Mouse (Mus musculus) cerebellum, adult 11-12 months (tissue): ENCODE data around the gene Camk2g.
A peak's percentile ranks its signal among the peaks of the same experiment; 100 is the strongest.
"Not testable (repeated sequence)": the region's sequence is repeated elsewhere in the genome, so short reads cannot be mapped to it uniquely, and the experiment has no call there.

Experiments
- DNase-seq: peaks from one replicate; pipeline ENCODE4 v3.0.0; 2022

The Camk2g gene

GRCm38 (mm10) chr14:20735052-20735451 lies 58.8 kb downstream of the Camk2g start:
- DNase-seq = no peak

GRCm38 (mm10) chr14:20733952-20734774 lies 59.7 kb downstream of the Camk2g start, which contains the start of gene Ndst2:
Ndst2 (minus strand) TSS chr14:20734562.
- peak; percentile 89 for DNase-seq

DNA sequence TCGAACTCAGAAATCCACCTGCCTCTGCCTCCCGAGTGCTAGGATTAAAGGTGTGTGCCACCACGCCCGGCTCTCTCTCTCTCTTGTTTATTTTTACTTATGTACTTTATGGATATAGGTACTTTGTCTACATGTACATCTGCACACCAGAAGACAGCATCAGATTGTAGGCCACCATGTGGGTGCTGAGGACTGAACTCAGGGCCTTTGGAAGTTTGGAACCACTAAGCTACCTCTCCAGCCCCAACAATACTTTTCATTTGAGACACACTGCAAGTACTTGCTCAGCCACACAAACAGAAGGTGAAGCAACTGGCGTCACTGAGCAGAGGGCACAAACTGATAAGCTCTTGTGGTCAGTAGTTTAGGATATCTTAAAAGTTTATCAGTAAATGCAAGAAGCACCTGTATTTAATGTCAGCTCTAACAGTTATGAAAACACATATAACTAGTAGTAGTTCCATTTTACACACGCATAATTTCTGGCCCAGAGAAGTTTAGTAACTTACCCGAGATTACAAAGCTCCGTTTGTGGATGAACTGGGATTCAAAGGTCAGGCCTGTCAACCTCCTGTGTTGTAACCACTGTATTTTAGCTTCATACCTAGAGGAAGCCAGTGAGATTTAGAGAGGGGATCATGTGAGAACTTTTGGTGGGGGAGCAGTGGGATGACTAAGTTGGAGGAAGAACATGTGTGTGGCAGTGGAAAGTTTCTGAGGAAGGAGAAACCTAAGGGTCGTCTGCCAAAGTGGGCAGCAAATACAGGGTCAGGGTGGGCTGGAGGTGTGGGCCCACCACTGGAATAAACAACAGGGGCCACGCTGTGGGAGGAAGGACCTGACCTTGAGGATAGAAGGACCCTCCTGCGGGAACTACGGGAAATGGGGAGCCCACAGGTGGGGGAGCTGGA lies 60.6 kb downstream of the Camk2g start:
- no peak for DNase-seq

DNA sequence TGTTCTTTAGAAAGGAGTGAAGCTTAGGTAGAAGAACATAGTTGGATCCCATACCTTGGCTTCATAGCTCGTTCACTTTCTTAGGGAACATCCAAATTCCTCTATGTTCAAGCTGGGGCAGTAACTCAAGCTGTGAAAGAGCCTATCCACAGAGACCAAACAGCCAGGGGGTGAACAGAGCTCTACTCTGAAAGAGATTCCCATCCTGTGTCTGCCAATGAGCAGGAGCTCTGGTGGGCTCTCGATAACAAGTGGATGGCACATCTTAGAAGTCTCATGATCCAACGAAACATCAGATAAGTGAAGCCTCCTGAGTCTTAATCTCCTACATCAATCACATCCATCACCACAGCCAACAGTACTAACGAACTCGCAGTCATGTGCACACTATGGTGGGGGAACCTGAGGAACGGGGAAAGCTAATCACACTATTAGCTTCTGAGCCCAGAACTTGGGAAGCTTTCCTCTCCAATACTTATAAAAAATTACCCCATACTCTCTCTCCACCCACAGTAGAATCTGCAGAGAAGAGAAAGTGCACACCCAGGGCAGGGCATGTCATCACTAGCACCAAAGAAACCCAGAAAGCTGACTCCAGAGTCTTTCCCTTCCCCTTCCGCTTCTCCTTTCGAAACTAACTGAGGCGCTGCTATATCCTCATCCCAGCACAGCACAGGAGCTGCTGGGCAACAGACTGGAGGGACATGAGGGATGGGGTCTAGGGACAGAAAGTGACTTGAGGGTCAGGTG lies 62.9 kb downstream of the Camk2g start:
- DNase-seq = no peak

DNA sequence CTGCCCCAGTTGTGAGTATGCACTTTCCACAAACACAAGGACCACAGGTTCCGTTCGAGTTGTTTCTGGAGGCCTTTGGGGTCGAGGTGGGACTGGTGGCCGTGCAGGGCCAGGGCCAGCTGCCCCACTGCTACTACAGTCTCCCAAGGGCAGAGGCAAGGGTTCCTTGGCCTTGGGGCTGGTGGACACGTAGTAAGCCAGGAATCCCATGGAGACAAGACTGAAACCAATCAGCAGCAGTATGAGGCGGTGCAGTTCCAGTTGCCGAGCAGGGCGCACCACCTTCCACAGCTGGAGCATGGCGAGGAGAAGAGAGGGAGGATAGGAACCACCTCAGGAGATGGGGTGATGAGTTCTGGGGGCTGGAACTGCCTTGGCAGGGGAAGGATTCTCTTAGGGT lies 64.0 kb downstream of the Camk2g start:
- no peak for DNase-seq

DNA sequence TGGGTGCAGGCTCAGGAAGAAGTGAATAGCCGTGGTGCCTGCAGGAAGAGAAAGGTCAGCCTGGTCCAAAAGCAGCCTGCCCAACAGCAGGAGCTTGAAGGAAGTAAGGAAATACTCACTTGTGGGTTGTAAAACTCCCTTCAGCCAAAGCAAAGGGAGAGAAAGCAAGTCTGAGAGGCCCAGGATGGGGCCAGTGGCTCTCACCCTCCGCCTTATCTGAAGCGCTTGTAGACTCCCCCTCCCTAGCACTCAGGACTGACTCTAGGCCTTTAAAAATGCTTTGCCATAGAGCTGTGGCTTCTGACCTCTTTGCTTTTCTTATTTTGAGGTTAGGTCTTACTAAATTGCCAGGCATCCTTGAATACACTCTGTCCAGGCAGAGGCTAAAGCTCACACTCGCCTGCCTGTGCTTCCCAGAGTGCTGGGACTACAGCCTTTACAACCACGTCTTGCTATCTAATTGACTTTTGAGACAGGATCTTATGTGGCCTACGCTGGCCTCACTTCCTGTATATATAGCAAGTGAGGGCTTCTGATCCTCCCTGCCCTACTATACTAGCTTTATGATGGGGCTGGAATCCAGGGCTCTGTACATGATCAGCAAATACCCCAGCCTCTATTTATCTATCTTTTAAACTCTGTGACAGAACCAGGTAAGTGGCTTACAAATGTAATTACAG lies 68.1 kb downstream of the Camk2g start:
- no peak for DNase-seq

- DNase-seq = peak; percentile 55
Measured at GRCm38 (mm10) chr14:20724043-20724442, 69.8 kb downstream of the Camk2g start.

- no peak for DNase-seq
Measured at GRCm38 (mm10) chr14:20723006-20723405, 70.9 kb downstream of the Camk2g start.

DNA sequence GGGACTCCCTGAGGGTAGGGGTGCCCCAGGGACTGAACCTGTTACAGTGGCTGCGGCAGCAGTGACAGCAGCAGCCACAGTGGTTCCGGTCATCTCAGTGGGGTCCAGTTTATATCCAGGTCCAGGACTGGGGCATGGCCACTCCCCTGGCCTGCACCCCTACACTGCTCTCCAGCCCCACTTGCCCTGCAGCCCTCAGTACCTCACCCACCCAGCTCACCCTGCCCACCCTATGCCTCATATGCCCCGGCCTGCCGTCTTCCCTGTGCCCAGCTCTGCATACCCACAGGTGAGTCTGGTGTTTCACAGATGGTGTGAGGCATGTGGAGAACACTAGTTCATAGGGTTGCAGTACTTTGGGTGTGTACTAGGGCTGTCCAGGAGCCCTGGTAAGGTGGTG lies 72.5 kb downstream of the Camk2g start:
- DNase-seq = no peak

- no peak for DNase-seq
Measured at GRCm38 (mm10) chr14:20719767-20720166, 74.1 kb downstream of the Camk2g start.

DNA sequence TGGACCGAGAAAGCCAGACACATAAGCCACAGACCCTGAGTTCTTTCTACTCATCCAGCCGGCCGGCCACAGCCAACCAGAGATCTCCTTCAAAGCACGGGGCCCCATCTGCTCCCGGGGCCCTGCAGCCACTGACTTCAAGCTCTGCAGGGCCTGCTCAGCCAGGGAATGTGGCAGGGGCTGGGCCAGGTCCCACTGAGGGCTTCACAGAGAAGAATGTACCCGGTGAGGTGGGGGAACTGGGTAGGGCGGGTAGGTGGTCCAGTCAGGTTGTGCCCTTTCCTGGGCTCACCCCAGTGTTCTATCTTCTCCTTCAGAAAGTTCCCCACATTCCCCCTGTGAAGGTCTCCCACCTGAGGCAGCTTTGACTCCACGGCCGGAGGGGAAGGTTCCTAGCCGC lies 75.4 kb downstream of the Camk2g start:
- no peak for DNase-seq

DNA sequence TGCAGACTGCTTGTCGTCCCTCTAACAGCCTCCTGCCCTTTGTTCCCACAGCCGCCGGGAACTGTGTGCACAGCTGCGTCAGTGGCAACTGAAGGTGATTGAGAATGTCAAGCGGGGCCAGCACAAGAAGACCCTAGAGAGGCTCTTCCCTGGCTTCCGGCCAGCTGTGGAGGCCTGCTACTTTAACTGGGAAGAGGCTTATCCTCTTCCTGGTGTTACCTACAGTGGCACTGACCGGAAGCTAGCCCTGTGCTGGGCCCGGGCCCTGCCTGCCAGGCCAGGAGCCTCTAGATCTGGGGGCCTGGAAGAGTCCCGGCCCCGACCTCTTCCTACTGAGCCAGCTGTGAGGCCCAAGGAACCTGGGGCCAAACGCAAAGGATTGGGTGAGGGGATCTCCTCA lies 80.1 kb downstream of the Camk2g start:
- DNase-seq = no peak

GRCm38 (mm10) chr14:20708239-20708638 lies 85.6 kb downstream of the Camk2g start:
- no peak for DNase-seq

DNA sequence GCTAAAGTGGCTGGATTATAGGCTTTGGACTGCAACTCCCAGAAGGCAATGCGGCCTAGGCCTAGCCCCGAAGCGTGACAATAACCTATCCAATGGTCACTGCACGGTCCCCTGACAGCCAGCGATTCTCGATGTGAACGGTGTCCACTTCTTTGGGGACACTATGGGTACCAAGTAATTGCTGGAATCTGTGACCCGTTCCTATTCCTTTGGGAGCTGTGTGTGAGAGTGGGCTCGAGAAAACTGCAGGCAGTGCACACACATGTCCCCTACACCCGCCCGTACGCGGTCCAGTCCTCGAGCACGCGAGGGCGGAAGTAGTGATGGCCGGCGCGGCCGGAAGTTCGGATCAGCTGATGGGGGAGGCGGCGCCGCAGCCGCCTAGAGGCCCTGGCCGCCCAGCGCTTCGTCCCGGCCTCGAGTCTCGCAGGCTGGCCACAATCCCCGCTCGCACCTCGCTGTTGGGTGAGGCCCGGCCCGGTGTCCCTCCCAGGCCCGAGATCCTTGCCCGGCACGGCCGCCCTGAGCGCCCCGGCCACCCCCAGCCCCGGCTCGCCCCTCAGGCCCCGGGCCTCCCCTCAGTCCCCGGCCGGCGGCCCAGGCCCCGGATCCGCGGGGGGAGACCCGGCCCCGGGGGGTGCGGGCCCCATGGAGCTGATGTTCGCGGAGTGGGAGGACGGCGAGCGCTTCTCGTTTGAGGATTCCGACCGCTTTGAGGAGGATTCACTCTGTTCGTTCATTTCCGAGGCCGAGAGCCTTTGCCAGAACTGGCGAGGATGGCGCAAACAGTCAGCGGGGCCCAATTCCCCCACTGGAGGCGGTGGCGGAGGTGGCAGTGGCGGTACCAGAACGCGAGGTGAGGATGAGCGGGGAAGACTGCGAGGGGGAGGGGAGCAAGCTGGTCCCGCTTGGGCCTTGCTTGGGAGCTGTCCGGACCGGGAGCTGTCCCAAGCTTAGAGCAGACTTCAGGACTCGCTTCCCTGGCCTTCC lies 86.4 kb downstream of the Camk2g start, which contains the start of gene Zswim8:
Gene Zswim8, plus strand, starts transcription at position 352 of the 990 bp plus-strand sequence.
- peak; percentile 90 for DNase-seq

GRCm38 (mm10) chr14:20703461-20703860 lies 90.4 kb downstream of the Camk2g start:
- not testable (repeated sequence) for DNase-seq

- DNase-seq = peak; percentile 87
Measured at GRCm38 (mm10) chr14:20702741-20703381, 91.0 kb downstream of the Camk2g start, which contains the start of gene Chchd1. Chchd1 (plus strand) TSS chr14:20703006.

DNA sequence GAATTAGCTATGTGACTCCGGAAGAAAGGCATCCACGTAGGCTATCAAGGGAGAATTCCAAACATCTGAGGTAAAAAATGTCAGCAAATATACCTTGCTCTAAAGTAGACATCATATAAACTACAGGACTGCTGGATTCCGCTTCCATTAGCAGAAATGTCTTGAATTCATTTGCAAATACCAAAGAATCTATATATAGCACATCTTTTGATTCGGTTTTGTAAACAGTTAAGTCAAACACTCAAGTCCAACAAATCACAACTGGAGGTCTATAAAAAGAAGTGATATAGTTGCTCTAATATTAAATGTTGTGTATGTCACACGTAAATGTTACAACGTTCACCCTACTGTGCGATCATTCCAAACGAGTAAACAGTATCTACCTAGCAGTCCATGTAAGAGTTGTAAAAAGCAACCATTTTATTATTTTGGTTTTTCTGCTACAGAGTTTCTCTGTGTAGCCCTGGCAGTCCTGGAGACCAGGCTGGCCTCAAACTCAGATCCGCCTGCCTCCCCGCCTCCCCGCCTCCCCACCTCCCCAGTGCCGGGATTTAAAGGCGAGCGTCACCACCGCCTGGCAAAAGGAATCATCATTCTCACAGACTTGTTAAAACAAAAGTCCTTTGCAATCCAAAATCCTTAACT lies 91.7 kb downstream of the Camk2g start:
- no peak for DNase-seq

DNA sequence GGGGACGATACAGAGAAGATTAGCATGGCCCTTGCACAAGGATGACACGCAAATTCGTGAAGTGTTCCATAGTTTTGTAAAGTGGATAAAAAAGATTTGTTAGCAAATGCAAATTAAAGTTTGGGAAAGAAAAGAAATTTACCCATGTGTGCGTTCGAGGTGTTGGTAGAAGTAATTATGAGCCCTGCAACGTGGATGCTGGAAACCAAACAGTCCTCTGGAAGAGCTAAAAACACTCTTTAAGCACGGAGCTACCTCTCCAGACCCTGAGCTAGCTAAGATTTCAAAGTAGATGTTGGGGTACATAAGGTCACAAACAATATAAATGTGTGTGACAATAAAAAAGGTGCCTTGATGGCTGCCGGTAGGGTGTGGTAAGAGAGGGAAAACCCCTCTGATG lies 92.3 kb downstream of the Camk2g start:
- DNase-seq = no peak

GRCm38 (mm10) chr14:20700362-20700761 lies 93.5 kb downstream of the Camk2g start:
- DNase-seq = no peak

- no peak for DNase-seq
Measured at GRCm38 (mm10) chr14:20698515-20698914, 95.4 kb downstream of the Camk2g start.
